Mouse (Mus musculus) lung, postnatal 25 days (tissue): ENCODE measurements around the gene Ccdc36.

ENCODE experiments used
- DNase-seq: peaks from one replicate; pipeline ENCODE4 v3.0.0; 2022; ENCODE audit warnings: low spot score

Ccdc36 gene

DNA sequence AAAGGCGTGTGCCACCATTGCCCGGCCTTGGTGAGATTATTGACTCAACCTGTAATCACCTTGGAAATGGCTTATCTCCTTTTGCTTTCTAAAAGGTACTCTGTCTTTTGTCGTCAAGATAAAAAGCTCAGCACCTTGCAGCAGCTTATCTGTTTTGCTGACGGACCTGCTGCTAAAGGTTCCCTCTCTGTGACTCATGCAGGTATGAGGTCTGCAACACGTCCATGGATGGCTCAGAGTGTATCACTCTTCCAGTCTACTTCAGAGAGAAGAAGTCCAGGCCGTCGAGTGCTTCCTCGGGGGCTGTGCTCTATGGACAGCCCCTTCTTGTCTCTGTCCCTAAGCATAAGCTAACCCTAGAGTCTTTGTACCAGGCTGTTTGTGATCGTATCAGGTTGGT, 50.0 kb downstream of the Ccdc36 start:
- no peak for DNase-seq
